Mouse (Mus musculus) brain, embryonic 14.5 days (tissue): Measurements from ENCODE around the gene Coq8b.

ENCODE experiments used
- CTCF ChIP-seq: fragments of 200-500 bp; IDR thresholded peaks from 2 replicates; pipeline ENCODE4 v1.5.1; 2012; ENCODE audit warnings: inconsistent platforms, mild to moderate bottlenecking, moderate library complexity, borderline replicate concordance; ENCODE audit not compliant: insufficient read depth, insufficient read length; ENCODE audit errors: extremely low read depth
- POLR2A ChIP-seq: fragments of 200-500 bp; IDR thresholded peaks from 2 replicates; pipeline ENCODE4 v1.6.1; 2012; ENCODE audit warnings: mild to moderate bottlenecking, inconsistent platforms, borderline replicate concordance; ENCODE audit not compliant: poor library complexity, insufficient read depth, insufficient read length, severe bottlenecking; ENCODE audit errors: extremely low read depth

DNA sequence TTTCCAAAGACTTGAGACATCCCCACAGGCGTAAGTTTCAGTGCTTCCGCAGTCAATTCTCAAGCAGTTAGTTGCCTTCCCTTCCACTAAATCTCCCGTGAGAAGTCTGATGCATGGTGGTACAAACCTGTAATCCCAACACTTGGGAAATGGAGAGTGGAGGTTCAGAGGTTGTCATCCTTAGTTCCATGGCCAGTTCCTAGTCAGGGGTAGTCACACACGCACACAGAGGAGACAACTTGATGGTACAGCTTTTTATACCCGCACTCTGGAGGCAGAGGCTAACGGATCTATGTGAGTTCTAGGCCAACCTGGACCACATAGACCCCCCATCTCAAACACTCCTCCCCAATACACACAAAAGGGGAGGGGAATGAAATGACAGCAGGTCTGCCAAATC, 4.0 kb upstream of the Coq8b start:
- TF ChIP-seq CTCF: no peak
- no peak for TF ChIP-seq POLR2A
